Mouse (Mus musculus): ENCODE data around the gene Zfp148. TPM values are rescaled to one million over a fixed set of nuclear protein-coding genes. Genes with fewer than 3 reads are reported as not detected.

Zfp148 gene
- polyA plus RNA-seq, 1 experiment from 2014 or later, result 51.1 TPM

DNA sequence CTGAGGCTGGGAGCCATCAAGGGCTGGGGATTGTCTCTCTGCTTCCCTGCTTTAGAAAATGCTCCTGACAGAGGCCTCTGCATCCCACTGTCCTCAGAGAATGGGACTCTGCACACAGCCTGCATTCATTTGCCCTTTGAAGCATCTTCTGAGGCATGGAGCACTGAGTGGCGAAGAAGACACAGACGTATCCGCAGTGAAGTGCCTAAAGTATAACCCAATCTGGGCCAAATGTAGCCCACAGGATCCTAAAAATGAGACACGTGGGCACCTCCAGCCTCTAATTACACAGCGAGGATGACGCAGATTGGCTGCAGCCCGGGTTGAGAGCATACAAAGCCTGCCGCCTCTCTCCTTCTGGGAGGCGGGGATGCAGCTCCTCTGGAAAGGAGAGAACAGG is 36.3 kb upstream of the Zfp148 start:
- H3K4me2 ChIP-seq (ENCODE audit: low read length), result no peak overlapping the region
- H3K27ac ChIP-seq (replicated peaks; ENCODE audit: low read depth, low read length), result peak overlapping the region; percentile 37
- H3K27me3 ChIP-seq (ENCODE audit: control insufficient read depth, insufficient read depth, low read length), result no peaks in the 10 kb centered on the region
- 40% methylated on average over 9 of the region's 9 CpGs for WGBS
- H3K36me3 ChIP-seq (ENCODE audit: control insufficient read depth, insufficient read depth, low read length), result no peaks in the 10 kb centered on the region
- DNase-seq (peak; percentile 58), ATAC-seq (ENCODE audit: low FRiP score, low TSS enrichment) (no peak)
- peak overlapping the region; percentile 20; the same call in 1 of the 2 replicates for H3K9ac ChIP-seq (replicated peaks; ENCODE audit: low read length)
- 0 out of 2 replicates have a peak, but pooled peaks cover 6% of the 10 kb centered on the region for H3K4me1 ChIP-seq (ENCODE audit: control insufficient read depth, insufficient read depth, low read length)
- H3K9me3 ChIP-seq (ENCODE audit: control insufficient read depth, low read length), result no peaks in the 10 kb centered on the region
- H3K4me3 ChIP-seq (replicated peaks; ENCODE audit: low read depth, low read length), result no peak overlapping the region

DNA sequence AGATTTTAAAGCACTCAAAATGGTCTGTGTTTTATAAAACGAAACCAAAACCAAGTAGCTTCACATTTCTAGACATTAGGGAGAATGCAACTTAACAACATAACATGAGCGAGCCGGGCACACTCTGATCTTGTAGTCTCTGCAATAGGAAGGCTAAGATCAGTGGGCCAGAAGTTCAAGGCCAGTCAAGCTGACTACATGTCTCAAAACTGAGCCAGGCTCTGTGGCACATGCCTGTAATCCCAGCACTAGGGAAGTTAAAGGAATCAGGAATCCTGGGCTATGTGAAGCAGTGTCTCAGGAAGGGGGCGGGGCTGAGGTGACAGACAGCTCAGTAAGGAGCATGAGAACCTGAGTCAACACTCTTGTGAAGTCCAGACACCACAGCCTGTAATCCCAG is 35.8 kb upstream of the Zfp148 start:
- H3K27ac ChIP-seq (replicated peaks; ENCODE audit: low read depth, low read length), result no peak overlapping the region
- WGBS, result 81% methylated on average over 4 of the region's 4 CpGs
- H3K4me2 ChIP-seq (ENCODE audit: low read length), result no peak overlapping the region
- H3K4me1 ChIP-seq (ENCODE audit: control insufficient read depth, insufficient read depth, low read length), result 0 out of 2 replicates have a peak, but pooled peaks cover 6% of the 10 kb centered on the region
- H3K27me3 ChIP-seq (ENCODE audit: control insufficient read depth, insufficient read depth, low read length), result no peaks in the 10 kb centered on the region
- H3K36me3 ChIP-seq (ENCODE audit: control insufficient read depth, insufficient read depth, low read length), result no peaks in the 10 kb centered on the region
- no peak overlapping the region for H3K9ac ChIP-seq (replicated peaks; ENCODE audit: low read length)
- ATAC-seq (ENCODE audit: low FRiP score, low TSS enrichment) (no peak), DNase-seq (no peak)
- H3K4me3 ChIP-seq (replicated peaks; ENCODE audit: low read depth, low read length), result no peak overlapping the region
- H3K9me3 ChIP-seq (ENCODE audit: control insufficient read depth, low read length), result no peaks in the 10 kb centered on the region

DNA sequence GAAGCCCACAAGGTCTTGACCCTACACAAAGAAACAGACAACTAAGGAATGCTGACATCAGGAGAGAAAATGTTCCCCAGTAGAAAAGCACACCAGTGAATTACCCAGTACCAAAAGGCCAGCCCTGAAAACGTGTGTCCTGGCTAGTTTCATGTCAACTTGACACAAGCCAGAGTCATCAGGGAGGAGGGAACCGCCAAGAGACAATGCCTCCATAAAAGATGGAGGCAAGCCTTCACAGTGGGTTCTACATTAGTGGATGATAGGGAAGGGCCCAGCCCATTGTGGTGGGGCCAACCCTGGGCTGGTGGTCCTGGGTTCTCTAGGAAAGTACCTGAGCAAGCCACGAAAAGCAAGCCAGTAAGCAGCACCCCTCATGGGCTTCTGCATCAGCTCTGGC is 34.3 kb upstream of the Zfp148 start:
- DNase-seq, result no peak
- no peak for ATAC-seq (ENCODE audit: low FRiP score, low TSS enrichment)
- Histone ChIP-seq H3K4me2 (ENCODE audit: low read length) (no peak overlapping the region), H3K4me3 (replicated peaks; ENCODE audit: low read depth, low read length) (no peak overlapping the region), H3K36me3 (ENCODE audit: control insufficient read depth, insufficient read depth, low read length) (no peaks in the 10 kb centered on the region), H3K9ac (replicated peaks; ENCODE audit: low read length) (no peak overlapping the region), H3K27me3 (ENCODE audit: control insufficient read depth, insufficient read depth, low read length) (no peaks in the 10 kb centered on the region), H3K4me1 (ENCODE audit: control insufficient read depth, insufficient read depth, low read length) (0 out of 2 replicates have a peak, but pooled peaks cover 6% of the 10 kb centered on the region), H3K27ac (replicated peaks; ENCODE audit: low read depth, low read length) (no peak overlapping the region), H3K9me3 (ENCODE audit: control insufficient read depth, low read length) (no peaks in the 10 kb centered on the region)
- WGBS, result 67% methylated on average over 3 of the region's 3 CpGs

GRCm38 (mm10) chr16:33347134-33347533 is 33.5 kb upstream of the Zfp148 start:
- 77% methylated on average over 5 of the region's 5 CpGs for WGBS
- ATAC-seq (ENCODE audit: low FRiP score, low TSS enrichment), result no peak

DNA sequence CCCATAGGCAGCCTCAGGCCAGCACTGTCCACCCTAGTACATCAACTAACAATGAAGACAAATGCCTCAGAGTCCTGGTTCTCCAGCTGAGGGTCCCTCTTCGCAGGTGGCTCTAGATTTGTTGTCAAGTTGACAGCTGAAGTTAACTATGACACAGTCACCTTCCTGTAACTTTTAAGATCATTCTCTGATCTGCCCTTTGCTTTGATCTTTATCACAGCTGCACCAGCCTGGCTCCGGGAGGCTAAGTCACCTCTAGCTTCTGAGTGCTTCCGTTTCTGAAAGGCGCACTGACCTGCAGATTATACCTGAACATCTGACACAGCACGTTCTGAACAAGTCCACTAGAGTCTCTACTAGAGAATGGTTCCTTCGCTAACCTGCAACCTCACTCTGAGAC is 22.8 kb upstream of the Zfp148 start:
- no peak overlapping the region for H3K9ac ChIP-seq (replicated peaks; ENCODE audit: low read length)
- no peak overlapping the region for H3K27ac ChIP-seq (replicated peaks; ENCODE audit: low read depth, low read length)
- no peaks in the 10 kb centered on the region for H3K36me3 ChIP-seq (ENCODE audit: control insufficient read depth, insufficient read depth, low read length)
- no peaks in the 10 kb centered on the region for H3K27me3 ChIP-seq (ENCODE audit: control insufficient read depth, insufficient read depth, low read length)
- H3K4me2 ChIP-seq (ENCODE audit: low read length), result no peak overlapping the region
- no peak for DNase-seq
- 86% methylated on average over 6 of the region's 6 CpGs for WGBS
- ATAC-seq (ENCODE audit: low FRiP score, low TSS enrichment), result no peak
- no peaks in the 10 kb centered on the region for H3K9me3 ChIP-seq (ENCODE audit: control insufficient read depth, low read length)
- no peaks in the 10 kb centered on the region for H3K4me1 ChIP-seq (ENCODE audit: control insufficient read depth, insufficient read depth, low read length)
- H3K4me3 ChIP-seq (replicated peaks; ENCODE audit: low read depth, low read length), result no peak overlapping the region

More at GRCm38 (mm10) chr16:33347134-33347533, 33.5 kb upstream of the Zfp148 start:
- H3K4me3 ChIP-seq (replicated peaks; ENCODE audit: low read depth, low read length), result no peak overlapping the region
- no peak for DNase-seq
- 0 out of 2 replicates have a peak, but pooled peaks cover 6% of the 10 kb centered on the region for H3K4me1 ChIP-seq (ENCODE audit: control insufficient read depth, insufficient read depth, low read length)
- no peaks in the 10 kb centered on the region for H3K27me3 ChIP-seq (ENCODE audit: control insufficient read depth, insufficient read depth, low read length)
- H3K9ac ChIP-seq (replicated peaks; ENCODE audit: low read length), result no peak overlapping the region
- H3K36me3 ChIP-seq (ENCODE audit: control insufficient read depth, insufficient read depth, low read length), result no peaks in the 10 kb centered on the region
- no peaks in the 10 kb centered on the region for H3K9me3 ChIP-seq (ENCODE audit: control insufficient read depth, low read length)
- no peak overlapping the region for H3K4me2 ChIP-seq (ENCODE audit: low read length)
- H3K27ac ChIP-seq (replicated peaks; ENCODE audit: low read depth, low read length), result no peak overlapping the region

DNA sequence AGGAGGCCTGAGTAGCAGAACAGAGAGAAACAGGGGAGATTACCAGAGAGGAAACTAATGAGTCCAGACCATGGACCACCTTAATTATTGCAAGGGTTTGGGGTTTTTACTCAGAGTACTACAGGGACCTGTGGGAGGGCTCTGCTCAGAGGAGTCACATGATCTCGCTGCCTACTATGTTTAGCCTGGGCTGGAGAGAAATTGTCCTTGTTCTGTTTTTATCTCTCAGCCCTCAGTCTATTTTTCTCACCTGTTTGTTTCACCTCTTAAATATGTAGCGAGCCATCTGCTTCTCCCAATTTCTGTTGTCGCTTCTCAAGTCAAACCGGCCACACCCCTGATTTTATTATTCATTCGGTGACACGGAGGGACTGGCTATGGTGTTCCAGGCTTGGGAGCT is 14.9 kb upstream of the Zfp148 start:
- no peak for ATAC-seq (ENCODE audit: low FRiP score, low TSS enrichment)

DNA sequence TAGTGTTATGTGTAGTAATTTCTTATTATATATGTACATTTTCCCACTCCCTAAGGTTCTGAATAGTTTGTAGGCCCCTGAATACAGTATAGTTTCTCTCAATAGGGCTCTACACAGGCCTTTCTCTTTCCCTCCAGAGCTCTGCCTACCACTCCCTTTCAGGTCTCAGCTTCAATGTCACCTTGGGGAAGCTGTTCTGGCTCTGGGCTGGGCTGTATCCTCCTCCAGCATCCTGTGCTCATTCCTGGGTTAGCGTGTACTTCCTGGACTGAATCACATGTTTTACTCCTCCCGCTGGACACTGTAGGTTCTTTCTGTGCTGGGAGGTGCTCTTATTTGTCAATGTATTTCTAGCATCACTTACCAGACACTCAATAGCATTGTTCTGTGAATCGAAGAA is 12.0 kb upstream of the Zfp148 start:
- Histone ChIP-seq H3K4me3 (replicated peaks; ENCODE audit: low read depth, low read length) (no peak overlapping the region), H3K4me2 (ENCODE audit: low read length) (no peak overlapping the region), H3K36me3 (ENCODE audit: control insufficient read depth, insufficient read depth, low read length) (no peaks in the 10 kb centered on the region), H3K4me1 (ENCODE audit: control insufficient read depth, insufficient read depth, low read length) (no peaks in the 10 kb centered on the region), H3K27ac (replicated peaks; ENCODE audit: low read depth, low read length) (no peak overlapping the region), H3K9ac (replicated peaks; ENCODE audit: low read length) (no peak overlapping the region), H3K27me3 (ENCODE audit: control insufficient read depth, insufficient read depth, low read length) (no peaks in the 10 kb centered on the region), H3K9me3 (ENCODE audit: control insufficient read depth, low read length) (no peaks in the 10 kb centered on the region)
- ATAC-seq (ENCODE audit: low FRiP score, low TSS enrichment) (no peak), DNase-seq (no peak)
- 74% methylated on average over 3 of the region's 3 CpGs for WGBS

More for the DNA sequence above, 14.9 kb upstream of the Zfp148 start:
- WGBS, result 88% methylated on average over 6 of the region's 6 CpGs
- H3K9me3 ChIP-seq (ENCODE audit: control insufficient read depth, low read length), result no peaks in the 10 kb centered on the region
- H3K9ac ChIP-seq (replicated peaks; ENCODE audit: low read length), result no peak overlapping the region
- H3K4me3 ChIP-seq (replicated peaks; ENCODE audit: low read depth, low read length), result no peak overlapping the region
- no peak overlapping the region for H3K27ac ChIP-seq (replicated peaks; ENCODE audit: low read depth, low read length)
- no peak overlapping the region for H3K4me2 ChIP-seq (ENCODE audit: low read length)
- no peaks in the 10 kb centered on the region for H3K36me3 ChIP-seq (ENCODE audit: control insufficient read depth, insufficient read depth, low read length)
- DNase-seq, result no peak
- no peaks in the 10 kb centered on the region for H3K4me1 ChIP-seq (ENCODE audit: control insufficient read depth, insufficient read depth, low read length)
- H3K27me3 ChIP-seq (ENCODE audit: control insufficient read depth, insufficient read depth, low read length), result no peaks in the 10 kb centered on the region

GRCm38 (mm10) chr16:33370836-33371235 is 9.8 kb upstream of the Zfp148 start:
- Histone ChIP-seq H3K27me3 (ENCODE audit: control insufficient read depth, insufficient read depth, low read length) (no peaks in the 10 kb centered on the region), H3K9me3 (ENCODE audit: control insufficient read depth, low read length) (no peaks in the 10 kb centered on the region), H3K4me3 (replicated peaks; ENCODE audit: low read depth, low read length) (no peak overlapping the region), H3K4me1 (ENCODE audit: control insufficient read depth, insufficient read depth, low read length) (no peaks in the 10 kb centered on the region), H3K4me2 (ENCODE audit: low read length) (no peak overlapping the region), H3K27ac (replicated peaks; ENCODE audit: low read depth, low read length) (no peak overlapping the region), H3K9ac (replicated peaks; ENCODE audit: low read length) (no peak overlapping the region), H3K36me3 (ENCODE audit: control insufficient read depth, insufficient read depth, low read length) (no peaks in the 10 kb centered on the region)
- no peak for DNase-seq
- 52% methylated on average over 6 of the region's 6 CpGs for WGBS
- no peak for ATAC-seq (ENCODE audit: low FRiP score, low TSS enrichment)

- ATAC-seq (ENCODE audit: low FRiP score, low TSS enrichment) (no peak), DNase-seq (no peak)
- H3K36me3 ChIP-seq (ENCODE audit: control insufficient read depth, insufficient read depth, low read length), result no peaks in the 10 kb centered on the region
- no peaks in the 10 kb centered on the region for H3K4me1 ChIP-seq (ENCODE audit: control insufficient read depth, insufficient read depth, low read length)
- no peak overlapping the region for H3K9ac ChIP-seq (replicated peaks; ENCODE audit: low read length)
- 85% methylated on average over 5 of the region's 5 CpGs for WGBS
- H3K4me3 ChIP-seq (replicated peaks; ENCODE audit: low read depth, low read length), result no peak overlapping the region
- no peaks in the 10 kb centered on the region for H3K27me3 ChIP-seq (ENCODE audit: control insufficient read depth, insufficient read depth, low read length)
- H3K27ac ChIP-seq (replicated peaks; ENCODE audit: low read depth, low read length), result no peak overlapping the region
- no peaks in the 10 kb centered on the region for H3K9me3 ChIP-seq (ENCODE audit: control insufficient read depth, low read length)
- H3K4me2 ChIP-seq (ENCODE audit: low read length), result no peak overlapping the region
These were observed 8.0 kb upstream of the Zfp148 start for GRCm38 (mm10) chr16:33372611-33373010.
